Mouse (Mus musculus) thymus, adult 2 months (tissue): Measurements from ENCODE around the gene Ushbp1. TPM values are rescaled to one million over a fixed set of nuclear protein-coding genes. Genes with fewer than 3 reads are reported as not detected.
"Not testable (repeated sequence)": the region's sequence is repeated elsewhere in the genome, so short reads cannot be mapped to it uniquely, and the experiment has no call there.

Source experiments
- DNase-seq: peaks from one replicate; pipeline ENCODE4 v3.0.0; 2021
- H3K27ac ChIP-seq: fragments of 200-500 bp; 2 replicates; pipeline ENCODE4 v1.5.1; 2012; ENCODE audit warnings: low read length, control low read depth; ENCODE audit not compliant: control insufficient read depth, insufficient read depth
- H3K27me3 ChIP-seq: fragments of 200-500 bp; 2 replicates; pipeline ENCODE4 v1.6.1; 2012; ENCODE audit warnings: mild to moderate bottlenecking, low read length, moderate library complexity, mixed read lengths; ENCODE audit not compliant: control insufficient read depth, insufficient read depth
- H3K36me3 ChIP-seq: fragments of 200-500 bp; 2 replicates; pipeline ENCODE4 v1.6.1; 2012; ENCODE audit warnings: mild to moderate bottlenecking, low read length, moderate library complexity; ENCODE audit not compliant: control insufficient read depth, insufficient read depth
- H3K4me1 ChIP-seq: fragments of 200-500 bp; replicated peaks from 2 replicates; pipeline ENCODE4 v1.6.1; 2012; ENCODE audit warnings: low read length; ENCODE audit not compliant: control insufficient read depth, insufficient read depth
- H3K4me3 ChIP-seq: fragments of 200-500 bp; 2 replicates; pipeline ENCODE4 v1.5.1; 2012; ENCODE audit warnings: mild to moderate bottlenecking, low read length, control low read depth, moderate library complexity; ENCODE audit not compliant: control insufficient read depth, insufficient read depth
- CTCF ChIP-seq: fragments of 200-500 bp; IDR thresholded peaks from 2 replicates; pipeline ENCODE4 v1.5.1; 2012; ENCODE audit warnings: mild to moderate bottlenecking, control low read depth, low read length, moderate library complexity, borderline replicate concordance; ENCODE audit not compliant: control insufficient read depth, poor library complexity, insufficient read depth; ENCODE audit errors: extremely low read depth
- POLR2A ChIP-seq: fragments of 200-500 bp; IDR thresholded peaks from 2 replicates; pipeline ENCODE4 v1.6.1; 2012; ENCODE audit warnings: mild to moderate bottlenecking, low read length, control low read depth, moderate library complexity; ENCODE audit not compliant: control insufficient read depth, poor library complexity, insufficient read depth; ENCODE audit errors: extremely low read depth
- WGBS: fragments of 180-500 bp; shearing (Covaris S2); methylation state at CpG from one replicate; pipeline ENCODE4 v1.1.7; 2018; 5-methylcytosine and 5-hydroxymethylcytosine counted together
- polyA plus RNA-seq: library from polyadenylated mRNA; depleted of rRNA; stranded (reverse); fragments of >200 nt; gene quantifications from 2 replicates; pipeline ENCODE4 v1.2.3, GENCODE M21; 2012; rRNA removed

Gene Ushbp1
- polyA plus RNA-seq, 1 experiment = 13.6 TPM

DNA sequence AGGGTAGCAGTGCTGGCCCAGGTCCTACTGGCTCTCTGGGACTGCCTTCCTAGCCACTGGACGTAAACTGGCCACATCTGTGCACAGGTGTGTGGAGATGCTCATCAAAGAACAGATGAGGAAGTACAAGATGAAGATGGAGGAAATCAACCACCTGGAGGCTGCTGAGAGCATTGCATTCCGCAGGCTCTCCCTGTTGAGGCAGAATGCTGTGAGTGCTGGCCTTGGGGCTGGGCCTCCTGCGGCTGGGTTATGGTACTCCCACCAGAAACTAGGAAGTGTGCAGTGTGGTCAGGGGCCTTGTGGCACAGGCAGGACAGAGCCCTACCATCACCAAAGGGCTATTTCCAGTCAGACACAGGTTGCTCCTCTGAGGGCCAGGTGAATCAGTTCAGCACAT is 37.6 kb downstream of the Ushbp1 start:
- WGBS = 93% methylated on average over 3 of the region's 3 CpGs
- no peaks in the 10 kb centered on the region for H3K27me3 ChIP-seq
- no peak overlapping the region for H3K27ac ChIP-seq
- peaks cover 47% of the 10 kb centered on the region for H3K36me3 ChIP-seq
- TF ChIP-seq CTCF = no peak
- no peak for TF ChIP-seq POLR2A
- no peak for DNase-seq
- no peaks in the 10 kb centered on the region for H3K4me1 ChIP-seq
- H3K4me3 ChIP-seq = no peak overlapping the region

DNA sequence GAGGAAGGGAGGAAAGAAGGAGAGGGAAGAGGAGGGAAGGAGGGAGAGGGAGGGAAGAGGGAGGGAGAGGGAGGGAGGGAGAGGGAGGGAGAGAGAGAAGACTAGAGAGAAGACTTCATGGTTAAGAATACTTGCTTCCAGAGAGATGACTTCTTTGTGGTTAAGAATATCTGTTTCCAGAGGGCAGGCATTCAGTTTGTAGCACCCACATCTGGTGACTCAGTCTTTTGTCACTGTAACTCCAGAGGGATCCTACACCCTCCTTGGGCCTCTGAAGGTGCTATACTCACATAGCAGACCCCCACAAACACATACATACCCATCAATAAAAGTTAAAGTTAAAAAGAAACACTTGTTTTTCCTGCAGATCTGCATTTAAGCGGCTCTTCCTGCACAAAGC is 44.1 kb downstream of the Ushbp1 start:
- H3K27ac ChIP-seq = no peak overlapping the region
- no peaks in the 10 kb centered on the region for H3K27me3 ChIP-seq
- DNase-seq = no peak
- H3K4me3 ChIP-seq = no peak overlapping the region
- H3K4me1 ChIP-seq = no peaks in the 10 kb centered on the region
- TF ChIP-seq POLR2A (no peak), CTCF (no peak)
- WGBS = 98% methylated on average over 1 of the region's 1 CpGs
- peaks cover 62% of the 10 kb centered on the region for H3K36me3 ChIP-seq

DNA sequence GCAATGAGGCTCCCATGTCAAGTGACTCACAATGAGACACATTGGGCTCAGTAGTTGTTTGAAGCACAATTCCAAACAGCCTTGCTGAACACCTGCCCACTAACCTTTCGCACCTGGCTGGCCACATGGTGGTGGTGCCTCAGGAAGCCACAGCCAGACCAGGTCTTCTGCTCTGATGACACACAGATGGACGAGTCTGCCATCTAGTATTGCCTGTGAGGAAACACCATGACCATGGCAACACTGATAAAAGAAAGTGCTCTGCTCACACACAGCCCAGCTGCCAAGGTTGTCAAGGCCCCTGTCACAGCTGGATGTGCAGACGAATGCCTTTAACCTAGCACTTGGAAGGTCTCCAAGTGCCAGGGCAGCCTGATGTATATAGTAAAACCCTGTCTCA is 44.5 kb downstream of the Ushbp1 start:
- DNase-seq = no peak
- Histone ChIP-seq H3K27ac (no peak overlapping the region), H3K4me3 (no peak overlapping the region), H3K4me1 (no peaks in the 10 kb centered on the region), H3K27me3 (no peaks in the 10 kb centered on the region), H3K36me3 (peaks cover 66% of the 10 kb centered on the region)
- 85% methylated on average over 3 of the region's 3 CpGs for WGBS
- TF ChIP-seq POLR2A (no peak), CTCF (no peak)

DNA sequence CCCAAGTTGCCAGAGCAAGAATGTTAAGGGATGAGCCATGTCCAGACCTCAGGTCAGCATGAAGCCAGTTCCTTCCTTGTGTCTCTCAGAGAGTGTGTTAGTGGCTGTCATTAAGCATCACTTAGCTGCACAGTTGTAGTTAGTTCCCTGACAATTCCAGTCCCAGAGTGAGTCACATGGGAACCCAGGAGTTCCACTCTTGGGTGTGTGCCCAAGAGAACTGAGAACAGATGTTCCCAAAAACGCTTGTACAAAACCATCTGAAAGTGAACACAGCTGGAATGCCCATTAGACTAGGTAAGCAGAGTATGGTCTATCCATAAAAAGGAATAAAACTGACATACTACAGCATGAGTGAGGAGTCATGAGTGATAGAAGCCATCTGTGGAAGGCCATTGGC is 49.0 kb downstream of the Ushbp1 start:
- H3K4me1 ChIP-seq = no peaks in the 10 kb centered on the region
- H3K36me3 ChIP-seq = peaks cover 70% of the 10 kb centered on the region
- 97% methylated on average over 1 of the region's 1 CpGs for WGBS
- no peak overlapping the region for H3K4me3 ChIP-seq
- H3K27me3 ChIP-seq = no peaks in the 10 kb centered on the region
- TF ChIP-seq CTCF = no peak
- TF ChIP-seq POLR2A = no peak
- no peak overlapping the region for H3K27ac ChIP-seq
- no peak for DNase-seq

DNA sequence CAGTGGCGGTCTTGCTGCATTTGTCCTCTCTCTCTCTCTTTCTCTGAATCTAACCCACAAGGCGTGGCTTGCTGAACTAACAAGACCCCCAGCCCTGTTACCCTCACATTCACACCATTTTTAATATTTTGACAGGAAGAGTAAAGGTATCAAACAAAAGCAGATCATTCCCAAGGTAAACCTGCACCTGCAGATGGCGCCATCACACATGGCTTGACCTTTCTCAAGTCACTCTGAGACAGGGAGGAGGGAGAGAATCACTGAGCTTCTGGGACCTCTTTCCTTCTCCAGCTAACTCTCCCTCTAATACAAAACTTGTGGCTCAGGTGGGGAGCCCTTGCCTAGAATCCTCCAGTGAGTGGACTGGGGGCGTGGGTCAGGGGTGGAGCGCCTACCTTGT is 55.0 kb downstream of the Ushbp1 start:
- Histone ChIP-seq H3K36me3 (peaks cover 28% of the 10 kb centered on the region), H3K27ac (no peak overlapping the region), H3K4me3 (no peak overlapping the region), H3K27me3 (no peaks in the 10 kb centered on the region), H3K4me1 (no peaks in the 10 kb centered on the region)
- TF ChIP-seq POLR2A = no peak
- TF ChIP-seq CTCF = no peak
- DNase-seq = peak; percentile 43
- 98% methylated on average over 5 of the region's 5 CpGs for WGBS

DNA sequence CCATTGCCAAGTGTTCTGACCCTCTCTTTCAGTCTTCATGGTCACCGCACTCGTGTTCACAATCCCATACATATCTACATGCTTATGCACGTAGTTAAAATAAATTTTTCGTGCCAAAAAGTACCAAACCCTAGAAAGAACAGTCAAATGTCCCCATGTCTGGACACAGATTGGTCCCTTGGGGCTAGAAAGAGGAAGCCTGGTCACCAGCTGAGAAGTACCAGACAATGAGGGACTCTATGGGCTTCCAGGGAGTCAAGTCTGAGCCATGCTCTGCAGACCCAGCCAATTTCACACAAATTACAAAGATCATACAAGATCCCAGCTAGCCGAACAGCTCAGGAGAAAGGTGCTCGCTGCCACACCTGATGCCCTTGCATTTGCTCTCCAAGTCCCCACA is 57.8 kb downstream of the Ushbp1 start:
- WGBS = 95% methylated on average over 6 of the region's 6 CpGs
- not testable (repeated sequence) for H3K4me1 ChIP-seq, H3K27me3 ChIP-seq, H3K27ac ChIP-seq, H3K4me3 ChIP-seq, H3K36me3 ChIP-seq, DNase-seq

Other genes with a start within 250 kb of the Ushbp1 start
- gene Myo9b, start 123.1 kb downstream of the Ushbp1 start, polyA plus RNA-seq = 82.5 and 90.7 TPM in 2 replicates
- gene Haus8, start 122.9 kb downstream of the Ushbp1 start, polyA plus RNA-seq = 17.7 and 18.5 TPM in 2 replicates
- gene Use1, start 29.0 kb downstream of the Ushbp1 start, polyA plus RNA-seq = 133 and 156 TPM in 2 replicates
- 34.9 and 36.1 TPM in 2 replicates for gene Ocel1, start 24.5 kb downstream of the Ushbp1 start, polyA plus RNA-seq
- gene Nr2f6, start 13.8 kb downstream of the Ushbp1 start, polyA plus RNA-seq = 71.2 and 71.5 TPM in 2 replicates
- 219 and 225 TPM in 2 replicates for gene Babam1, start 1.1 kb upstream of the Ushbp1 start, polyA plus RNA-seq
- gene Ankle1, start 10.2 kb upstream of the Ushbp1 start, polyA plus RNA-seq = 60.0 and 72.6 TPM in 2 replicates
- gene Abhd8, start 67.9 kb upstream of the Ushbp1 start, polyA plus RNA-seq = 282 and 336 TPM in 2 replicates
- gene Mrpl34, start 69.2 kb upstream of the Ushbp1 start, polyA plus RNA-seq = 119 and 125 TPM in 2 replicates
- gene Dda1, start 73.4 kb upstream of the Ushbp1 start, polyA plus RNA-seq = 201 and 216 TPM in 2 replicates
- 34.8 and 40.7 TPM in 2 replicates for gene Ano8, start 90.2 kb upstream of the Ushbp1 start, polyA plus RNA-seq
- gene Gtpbp3, start 92.3 kb upstream of the Ushbp1 start, polyA plus RNA-seq = 56.8 and 58.7 TPM in 2 replicates
- gene Plvap, start 116.0 kb upstream of the Ushbp1 start, polyA plus RNA-seq = 59.2 and 62.6 TPM in 2 replicates
- 0.09 and 0.11 TPM in 2 replicates for gene Ccdc194, start 129.9 kb upstream of the Ushbp1 start, polyA plus RNA-seq
- gene Bst2, start 141.7 kb upstream of the Ushbp1 start, polyA plus RNA-seq = 457 and 474 TPM in 2 replicates
- gene Mvb12a, start 147.1 kb upstream of the Ushbp1 start, polyA plus RNA-seq = 166 and 182 TPM in 2 replicates
- 15.5 and 17.2 TPM in 2 replicates for gene Tmem221, start 163.1 kb upstream of the Ushbp1 start, polyA plus RNA-seq
- 0.05 and 0.06 TPM in 2 replicates for gene Nxnl1, start 170.8 kb upstream of the Ushbp1 start, polyA plus RNA-seq
- 174 and 176 TPM in 2 replicates for gene Slc27a1, start 173.1 kb upstream of the Ushbp1 start, polyA plus RNA-seq
- gene Pgls, start 196.4 kb upstream of the Ushbp1 start, polyA plus RNA-seq = 280 and 369 TPM in 2 replicates
- gene Fam129c, start 201.8 kb upstream of the Ushbp1 start, polyA plus RNA-seq = 23.9 and 28.4 TPM in 2 replicates
- gene Colgalt1, start 215.2 kb upstream of the Ushbp1 start, polyA plus RNA-seq = 134 and 158 TPM in 2 replicates